Mouse (Mus musculus): Measurements from ENCODE around the gene Tnip3.
A peak's percentile ranks its signal among the peaks of the same experiment; 100 is the strongest.

Tnip3 gene

DNA sequence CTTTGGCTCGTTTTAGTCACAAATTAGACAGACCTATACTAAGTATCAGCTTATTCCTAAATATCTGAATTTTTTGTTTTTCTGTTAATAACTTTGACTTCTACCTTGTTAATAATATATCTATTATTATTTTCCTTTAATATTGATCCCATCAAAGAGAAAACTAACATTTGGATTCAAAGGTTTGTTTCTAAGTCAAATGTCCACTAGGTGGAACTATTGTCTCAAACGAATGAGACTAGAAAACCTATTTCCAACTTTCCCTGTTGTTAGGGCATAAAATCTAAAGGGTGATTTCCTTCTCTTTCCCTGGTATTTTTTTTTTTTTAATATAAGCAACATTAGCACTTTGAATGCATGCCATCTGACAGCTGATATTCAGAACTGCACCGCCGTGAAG is 126.3 kb downstream of the Tnip3 start:
- no peak for DNase-seq

DNA sequence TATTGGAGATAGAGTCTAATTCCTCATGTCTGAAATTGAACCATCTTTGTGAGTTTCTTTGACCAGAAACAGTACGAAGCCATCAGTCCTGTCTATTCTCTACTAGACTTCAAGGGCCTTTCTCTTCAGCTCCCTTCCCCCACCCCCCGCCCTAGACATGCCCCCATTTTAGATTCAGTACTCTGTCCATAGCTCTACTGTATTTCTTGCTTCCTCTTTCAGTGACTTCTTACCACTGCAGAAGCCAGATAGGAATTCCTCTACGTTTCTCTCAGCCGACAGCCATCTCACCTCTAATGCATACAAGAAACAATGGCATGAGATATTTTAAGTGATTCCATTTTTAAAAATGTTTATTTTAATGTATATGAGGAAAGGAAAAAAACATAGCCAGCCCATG is 136.2 kb downstream of the Tnip3 start:
- DNase-seq, result no peak

DNA sequence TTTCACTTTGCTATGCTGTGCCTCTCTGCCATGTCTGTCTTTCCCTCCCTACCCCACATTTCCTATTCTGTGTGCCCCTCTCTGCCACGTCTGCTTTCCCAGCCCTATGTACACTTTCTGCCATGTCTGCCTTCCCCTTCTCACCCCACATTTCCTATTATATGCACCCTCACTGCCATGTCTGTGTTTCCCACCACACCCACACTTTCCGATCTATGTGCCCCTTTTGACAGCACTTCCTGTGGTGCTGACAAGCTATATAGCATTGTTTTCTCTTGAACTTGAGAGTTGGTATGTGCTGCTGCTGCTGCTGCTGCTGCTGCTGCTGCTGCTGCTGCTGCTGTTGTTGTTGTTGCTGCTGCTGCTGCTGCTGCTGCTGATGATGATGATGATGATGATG is 136.9 kb downstream of the Tnip3 start:
- no peak for DNase-seq

DNA sequence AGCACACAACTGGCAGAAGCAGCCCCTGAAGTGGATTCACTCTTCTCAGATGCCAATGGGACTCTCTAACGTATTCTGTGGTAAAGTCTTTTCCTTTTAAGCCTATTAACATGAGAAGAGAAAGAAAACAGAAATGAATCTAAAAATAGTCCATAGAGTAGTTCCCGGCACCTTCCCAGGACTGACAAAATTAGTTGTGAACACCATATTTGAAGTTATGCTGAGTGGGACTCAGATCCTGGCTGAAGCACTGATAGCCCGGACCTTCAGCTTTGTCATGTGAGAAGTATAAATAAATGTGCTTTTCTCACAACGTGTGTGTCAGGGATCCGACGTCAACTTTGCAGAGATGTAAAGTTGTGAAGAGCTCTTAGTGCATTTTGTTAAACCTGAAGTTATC is 138.9 kb downstream of the Tnip3 start:
- no peak for DNase-seq

DNA sequence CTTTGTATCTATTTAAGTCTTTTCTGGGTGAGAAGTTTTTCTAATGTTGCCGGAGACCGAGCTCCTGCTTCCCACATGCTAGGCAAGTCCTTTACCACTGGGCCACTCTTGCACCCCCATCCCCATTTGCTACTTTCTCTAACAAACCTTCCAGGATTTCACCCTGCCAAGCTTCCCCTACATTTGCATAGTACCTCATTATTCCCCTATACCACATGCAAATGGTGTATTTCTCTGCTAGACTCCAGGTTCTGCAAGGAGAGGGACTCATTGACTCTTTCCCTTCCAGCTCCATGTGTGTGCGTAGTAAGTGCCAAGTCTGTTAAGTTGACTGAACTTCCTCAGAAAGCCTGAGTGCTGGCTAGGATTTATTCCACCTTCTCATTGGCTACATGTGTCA is 141.2 kb downstream of the Tnip3 start:
- DNase-seq, result no peak

DNA sequence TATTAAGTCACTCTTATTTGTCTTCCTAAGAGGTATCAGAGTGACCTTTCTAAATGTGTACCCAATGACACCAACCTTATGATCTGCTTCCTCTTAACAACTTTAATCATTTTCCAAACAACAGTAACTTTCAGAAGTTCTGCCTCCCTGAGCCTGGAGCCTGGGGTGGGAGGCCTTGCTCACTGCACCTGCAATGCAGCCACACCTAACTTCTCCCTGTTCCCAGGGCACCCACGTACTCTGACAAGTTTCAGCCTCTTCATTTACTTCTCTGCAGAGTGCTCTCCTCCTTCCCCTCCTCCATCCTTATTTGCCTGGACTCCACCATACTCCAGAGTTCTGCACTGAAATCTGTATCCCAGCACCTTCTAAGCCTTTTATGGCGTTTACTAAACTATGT is 144.9 kb downstream of the Tnip3 start:
- no peak for DNase-seq

DNA sequence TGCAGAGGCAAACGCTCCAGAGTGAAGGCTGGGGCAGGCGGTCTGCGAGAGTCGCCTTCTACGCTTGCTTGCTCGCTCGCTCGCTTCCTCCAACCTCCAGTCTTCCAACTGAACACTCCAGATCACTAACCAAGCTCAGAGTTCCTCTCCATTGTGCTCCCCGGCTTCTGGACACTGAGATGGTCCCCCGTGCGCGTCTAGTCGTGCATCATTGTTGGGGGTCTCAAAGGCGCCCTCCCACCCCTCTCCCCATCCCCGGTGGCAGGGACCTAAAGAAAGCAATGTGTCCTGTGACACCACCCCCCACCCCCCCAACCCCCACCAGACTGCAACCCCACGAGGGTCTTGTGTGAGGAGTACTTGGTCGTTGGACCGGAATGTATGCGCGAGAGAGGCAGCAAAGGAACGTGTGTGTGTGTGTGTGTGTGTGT is 145.9 kb downstream of the Tnip3 start:
- peak; percentile 40 for DNase-seq

DNA sequence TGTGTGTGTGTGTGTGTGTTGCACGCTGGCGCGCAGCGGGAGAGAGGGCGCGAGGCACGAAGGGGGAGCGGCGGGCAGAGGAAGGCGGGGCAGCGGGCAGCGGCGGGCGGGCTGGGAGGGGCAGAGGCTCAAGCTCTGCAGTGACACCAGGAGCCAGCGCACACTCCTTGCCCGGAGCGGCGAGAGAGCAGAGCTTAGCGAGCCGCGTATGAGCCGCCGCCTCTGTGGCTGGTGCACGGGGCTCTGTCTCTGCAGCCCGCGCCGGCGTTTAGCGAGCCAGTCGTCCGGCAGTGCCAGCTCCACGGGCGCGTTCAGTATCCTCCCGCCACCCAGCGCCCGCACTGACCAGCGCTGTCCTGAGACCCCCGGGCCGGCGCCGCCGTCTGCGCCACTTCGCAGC is 146.3 kb downstream of the Tnip3 start, which contains the start of gene Ndnf:
Ndnf (plus strand) TSS at position 140 of the 400 bp plus-strand sequence.
- DNase-seq, result peak; percentile 80

DNA sequence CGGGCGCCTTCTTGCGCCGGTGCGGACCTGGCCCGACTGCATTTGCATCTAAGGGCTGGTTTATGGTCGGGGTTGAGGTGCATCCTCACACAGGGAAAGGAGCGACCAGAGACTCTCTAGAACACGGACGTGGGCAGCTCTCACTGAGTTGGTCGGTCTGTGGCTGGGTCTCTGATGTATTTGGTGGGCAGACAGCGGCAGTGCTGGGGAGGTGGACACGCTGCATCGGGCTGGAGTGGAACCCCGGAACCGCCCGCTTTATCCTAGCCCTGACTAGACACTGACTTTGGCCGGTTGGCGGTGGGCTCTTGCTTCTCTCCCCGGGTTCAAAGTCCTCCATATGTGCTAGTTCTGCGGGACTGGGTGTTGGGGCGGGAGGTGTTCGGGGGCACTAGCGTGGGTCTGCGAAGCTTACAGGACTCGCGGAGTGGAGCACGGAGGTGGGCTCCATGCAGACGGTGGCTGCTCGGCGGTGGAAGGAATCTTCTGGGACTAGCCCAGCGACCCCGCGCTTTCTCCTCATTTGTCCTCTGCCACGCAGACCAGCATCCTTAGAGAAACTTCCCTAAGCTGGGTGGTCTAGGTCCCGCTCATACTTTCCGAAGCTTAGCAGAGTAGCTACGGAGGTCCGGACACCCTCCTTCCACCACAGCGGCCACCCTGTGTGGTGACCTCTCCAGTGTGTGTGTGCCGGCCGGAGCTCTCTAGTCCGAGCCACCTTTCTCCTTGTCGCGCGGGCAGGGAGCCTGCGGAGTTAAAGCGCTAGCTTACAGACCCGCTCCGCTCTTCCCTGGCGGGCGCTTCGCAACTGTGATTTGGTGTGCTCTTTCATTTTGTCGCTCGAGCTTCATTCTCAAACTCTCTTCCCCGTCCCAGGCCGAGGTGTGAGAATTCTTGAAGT is 147.3 kb downstream of the Tnip3 start:
- DNase-seq, result peak; percentile 46
